Mouse (Mus musculus) urinary bladder, postnatal 0 days (tissue): ENCODE data around the gene Olfr582. TPM values are rescaled to one million over a fixed set of nuclear protein-coding genes. Genes with fewer than 3 reads are reported as not detected.

ENCODE experiments used
- polyA plus RNA-seq: library from polyadenylated mRNA; unstranded; fragments of >200 nt; fragmentation: Nextera tagmentation; extraction: Ambion mirVana; gene quantifications from 2 replicates; pipeline ENCODE4 v1.2.1, GENCODE M21; 2015

Gene Olfr582
- polyA plus RNA-seq: not detected in 2 replicates

GRCm38 (mm10) chr7:103037724-103038123 is at the start of gene Olfr582:
TSS of gene Olfr582 (plus strand) at chr7:103038024.

GRCm38 (mm10) chr7:102989224-102989623 is 48.6 kb upstream of the Olfr582 start, which contains the start of gene Olfr578:
TSS of gene Olfr578 (minus strand) at chr7:102989324.

GRCm38 (mm10) chr7:103051000-103051399 is 13.2 kb downstream of the Olfr582 start, which contains the start of gene Olfr583:
TSS of gene Olfr583 (plus strand) at chr7:103051300.

GRCm38 (mm10) chr7:103081585-103081984 is 43.8 kb downstream of the Olfr582 start, which contains the start of gene Olfr584:
TSS of gene Olfr584 (plus strand) at chr7:103081885.

Other genes starting within 250 kb of the Olfr582 start
- not detected in 2 replicates for gene Olfr564, start 234.5 kb upstream of the Olfr582 start, polyA plus RNA-seq
- gene Olfr566, start 179.3 kb upstream of the Olfr582 start, polyA plus RNA-seq: not detected in 2 replicates
- not detected in 2 replicates for gene Olfr568, start 160.9 kb upstream of the Olfr582 start, polyA plus RNA-seq
- not detected in 2 replicates for gene Olfr569, start 147.1 kb upstream of the Olfr582 start, polyA plus RNA-seq
- gene Olfr570, start 143.4 kb upstream of the Olfr582 start, polyA plus RNA-seq: not detected in 2 replicates
- gene Olfr571, start 120.5 kb upstream of the Olfr582 start, polyA plus RNA-seq: not detected in 2 replicates
- gene Olfr572, start 113.6 kb upstream of the Olfr582 start, polyA plus RNA-seq: not detected in 2 replicates
- gene Olfr573-ps1, start 95.4 kb upstream of the Olfr582 start, polyA plus RNA-seq: not detected in 2 replicates
- gene Olfr574, start 89.6 kb upstream of the Olfr582 start, polyA plus RNA-seq: not detected in 2 replicates
- not detected in 2 replicates for gene Olfr575, start 79.2 kb upstream of the Olfr582 start, polyA plus RNA-seq
- gene Olfr576, start 75.4 kb upstream of the Olfr582 start, polyA plus RNA-seq: not detected in 2 replicates
- gene Olfr577, start 62.1 kb upstream of the Olfr582 start, polyA plus RNA-seq: not detected in 2 replicates
- gene Olfr578, start 48.7 kb upstream of the Olfr582 start, polyA plus RNA-seq: not detected in 2 replicates
- not detected in 2 replicates for gene Olfr583, start 13.3 kb downstream of the Olfr582 start, polyA plus RNA-seq
- not detected in 2 replicates for gene Olfr584, start 43.9 kb downstream of the Olfr582 start, polyA plus RNA-seq
- gene Olfr585, start 59.7 kb downstream of the Olfr582 start, polyA plus RNA-seq: not detected in 2 replicates
- not detected in 2 replicates for gene Olfr586, start 87.6 kb downstream of the Olfr582 start, polyA plus RNA-seq
- not detected in 2 replicates for gene Olfr588-ps1, start 102.9 kb downstream of the Olfr582 start, polyA plus RNA-seq
- gene Olfr589, start 118.3 kb downstream of the Olfr582 start, polyA plus RNA-seq: not detected in 2 replicates
- not detected in 2 replicates for gene Olfr591, start 140.3 kb downstream of the Olfr582 start, polyA plus RNA-seq
- gene Olfr592, start 146.8 kb downstream of the Olfr582 start, polyA plus RNA-seq: not detected in 2 replicates
- not detected in 2 replicates for gene Olfr593, start 173.8 kb downstream of the Olfr582 start, polyA plus RNA-seq
- not detected in 2 replicates for gene Olfr594, start 179.0 kb downstream of the Olfr582 start, polyA plus RNA-seq
- gene Usp17ld, start 214.5 kb downstream of the Olfr582 start, polyA plus RNA-seq: not detected in 2 replicates